Mouse (Mus musculus): ENCODE measurements around the gene Sparc.

The Sparc gene

GRCm38 (mm10) chr11:55422978-55423377 lies at the start of gene Sparc:
Sparc (minus strand) TSS chr11:55423183.
- DNase-seq, result no peak

- no peak for DNase-seq
Observed at GRCm38 (mm10) chr11:55471467-55471866, 48.5 kb upstream of the Sparc start.

- peak in 1 of 2 experiments; percentile 21 for DNase-seq
Observed at GRCm38 (mm10) chr11:55470761-55471160, 47.8 kb upstream of the Sparc start.

DNA sequence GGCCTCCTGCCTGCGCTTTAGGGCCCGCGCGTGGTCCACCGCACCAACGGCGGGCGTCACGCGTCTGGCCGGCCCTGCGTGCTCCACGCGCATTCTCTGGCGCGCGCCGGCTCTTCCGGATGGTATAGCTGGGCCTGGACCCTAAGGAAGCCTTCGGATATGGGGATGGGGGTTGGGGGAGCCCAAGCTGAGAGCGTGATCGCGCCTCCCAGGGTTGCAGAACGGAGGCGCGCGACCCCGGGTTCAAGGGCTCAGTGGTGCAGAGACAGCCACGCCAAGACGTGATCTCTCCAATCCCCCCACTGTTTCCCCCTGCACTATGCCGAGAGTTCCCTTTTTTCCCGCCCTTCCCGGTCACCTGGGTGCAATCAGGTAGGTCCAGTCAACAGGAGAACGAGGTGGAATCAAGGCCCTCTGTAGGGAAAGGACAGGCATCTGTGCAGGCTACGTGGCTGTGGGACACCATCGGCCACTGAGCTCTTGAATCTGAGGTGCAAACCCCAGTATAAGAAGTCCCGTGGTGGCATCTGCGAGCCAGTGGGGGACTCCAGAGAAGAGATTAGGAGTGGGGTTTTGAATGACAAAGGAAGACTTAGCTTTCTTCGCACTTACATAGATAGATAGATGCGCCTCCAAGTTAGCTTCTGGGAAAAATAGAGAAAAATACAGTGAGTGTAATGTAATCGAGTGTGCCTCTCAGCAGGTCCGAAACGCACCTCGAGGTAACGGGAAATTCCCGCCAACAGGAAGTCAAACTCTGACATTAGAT lies 47.1 kb upstream of the Sparc start:
- peak in 1 of 2 experiments; percentile 20 for DNase-seq

DNA sequence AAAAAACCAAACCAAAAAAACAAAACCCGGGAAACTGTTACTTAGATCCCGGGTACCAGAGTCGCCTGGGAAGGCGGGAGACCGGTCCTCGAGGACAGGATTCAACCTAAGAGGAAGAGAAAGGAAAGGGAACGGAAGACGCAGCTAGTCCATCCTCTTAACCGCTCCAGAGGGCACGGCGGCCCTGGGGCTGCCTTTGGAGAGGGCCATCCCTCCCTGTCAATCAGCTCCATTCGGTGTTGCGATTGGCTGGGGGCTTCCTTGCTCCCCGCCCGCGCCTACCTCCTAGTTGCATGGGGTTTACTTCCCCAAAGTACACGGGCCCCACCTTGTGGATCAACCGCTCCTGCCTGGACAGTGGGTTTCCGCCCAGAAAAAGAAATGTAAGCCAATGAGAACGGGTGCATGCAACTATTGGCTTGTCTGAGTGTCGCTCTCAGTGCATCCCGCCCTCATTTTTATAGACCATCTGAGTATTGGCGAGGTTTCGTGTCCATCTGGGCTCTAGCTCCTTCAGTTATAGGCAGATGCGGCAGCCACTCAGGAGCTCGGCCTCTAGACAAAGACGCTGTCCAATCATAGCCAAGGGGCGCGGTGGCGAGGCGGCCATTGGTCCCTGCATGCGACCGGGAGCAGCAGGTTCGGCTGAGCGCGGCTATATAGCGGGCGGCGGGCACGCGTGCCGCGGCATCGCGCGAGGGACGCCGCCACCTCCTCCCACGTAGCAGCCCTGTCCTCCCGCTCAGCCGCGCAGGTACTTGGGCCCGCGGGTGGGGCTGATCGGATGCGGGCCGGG lies 46.3 kb upstream of the Sparc start, which contains the start of gene G3bp1:
G3bp1 (plus strand) TSS at position 638 of the 796 bp plus-strand sequence.
- DNase-seq, result peak; percentile 100

- no peak for DNase-seq
Observed at GRCm38 (mm10) chr11:55468611-55469047, 45.6 kb upstream of the Sparc start.

GRCm38 (mm10) chr11:55468012-55468411 lies 45.0 kb upstream of the Sparc start:
- DNase-seq, result peak; percentile 90 to 91

DNA sequence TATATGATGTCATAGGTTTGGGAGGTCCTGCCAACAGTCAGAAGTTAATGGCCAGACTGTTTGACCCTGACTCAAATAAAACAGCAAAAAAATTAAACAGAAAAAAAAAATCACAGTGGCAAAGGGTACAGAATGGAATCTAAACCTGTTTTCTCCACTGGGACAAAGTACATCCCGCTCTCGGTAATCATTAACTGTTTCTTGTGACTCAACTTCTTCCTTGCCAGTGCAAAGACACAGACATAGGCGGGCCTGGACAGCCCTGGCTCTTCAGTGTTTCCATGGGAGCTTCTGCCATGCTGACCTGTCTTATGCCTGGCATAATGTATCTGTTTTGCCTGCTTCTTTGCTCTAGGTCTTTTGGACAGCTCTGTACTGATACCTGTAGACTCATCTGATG lies 42.2 kb upstream of the Sparc start:
- peak; percentile 66 to 88 for DNase-seq

DNA sequence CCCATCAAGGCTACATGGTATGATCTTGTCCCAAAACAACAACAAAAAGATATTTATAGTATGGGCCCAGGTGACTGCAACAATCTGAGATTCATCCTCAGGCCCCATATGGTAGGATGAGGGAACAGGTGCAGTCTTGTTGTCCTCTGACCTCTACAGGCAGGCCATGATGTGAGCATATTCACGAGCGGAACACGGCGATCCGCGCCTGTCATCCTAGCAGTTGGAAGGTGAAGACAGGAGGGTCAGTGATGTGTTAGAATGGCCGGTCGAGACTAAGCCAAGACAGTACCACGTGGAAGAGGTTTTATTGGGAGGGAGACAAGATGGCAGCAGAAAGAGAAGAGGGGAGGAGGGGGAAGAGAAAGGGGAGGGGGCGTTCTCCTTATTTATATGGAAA lies 41.7 kb upstream of the Sparc start:
- peak in 1 of 2 experiments; percentile 33 for DNase-seq

DNA sequence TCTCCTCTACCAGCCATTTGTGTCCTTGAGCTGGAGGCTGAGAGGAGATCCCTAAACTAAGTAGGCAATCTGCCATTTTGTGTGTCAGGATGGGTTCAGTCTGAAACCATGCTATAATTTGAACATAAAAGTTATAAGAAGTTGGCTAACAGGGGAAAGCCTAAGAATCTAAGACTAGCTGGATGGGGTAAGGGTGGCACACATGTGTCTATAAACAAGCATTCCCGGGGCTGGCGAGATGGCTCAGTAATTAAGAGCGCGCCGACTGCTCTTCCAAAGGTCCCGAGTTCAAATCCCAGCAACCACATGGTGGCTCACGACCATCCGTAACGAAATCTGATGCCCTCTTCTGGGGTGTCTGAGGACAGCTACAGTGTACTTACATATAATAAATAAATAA lies 39.2 kb upstream of the Sparc start:
- DNase-seq, result no peak

DNA sequence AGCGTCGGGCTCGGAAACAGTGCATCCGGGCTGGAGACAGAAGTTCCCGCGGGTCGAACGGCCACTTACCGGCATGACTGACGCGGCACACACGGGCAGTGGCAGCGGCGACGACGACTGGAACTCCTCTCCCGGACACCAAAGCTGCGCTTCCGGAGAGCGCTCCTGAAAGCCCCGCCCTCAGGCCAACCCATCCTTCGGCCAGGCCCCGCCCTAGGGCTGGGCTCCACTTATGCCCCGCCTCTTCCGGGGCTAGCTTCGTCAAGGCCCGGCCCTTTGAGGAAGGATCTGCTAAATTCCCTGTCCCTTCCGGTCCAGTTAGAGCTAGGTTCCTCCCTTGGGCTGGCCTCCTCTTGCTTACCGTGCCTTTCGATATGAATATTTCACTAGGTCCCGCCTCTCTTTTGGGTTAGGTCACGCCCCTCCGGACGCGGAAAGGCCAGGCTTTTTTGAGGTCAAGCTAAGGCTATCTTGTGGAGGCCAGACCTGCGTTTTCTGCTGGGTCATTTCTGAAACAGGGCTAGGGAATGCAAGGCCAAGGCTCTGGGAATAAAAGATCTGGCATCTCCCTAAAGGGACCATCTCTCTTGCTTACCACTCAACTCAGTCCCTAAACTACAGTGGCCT lies 38.1 kb upstream of the Sparc start, which contains the start of gene Atox1:
Atox1 (minus strand) TSS at position 221 of the 627 bp plus-strand sequence.
- peak; percentile 97 to 99 for DNase-seq

DNA sequence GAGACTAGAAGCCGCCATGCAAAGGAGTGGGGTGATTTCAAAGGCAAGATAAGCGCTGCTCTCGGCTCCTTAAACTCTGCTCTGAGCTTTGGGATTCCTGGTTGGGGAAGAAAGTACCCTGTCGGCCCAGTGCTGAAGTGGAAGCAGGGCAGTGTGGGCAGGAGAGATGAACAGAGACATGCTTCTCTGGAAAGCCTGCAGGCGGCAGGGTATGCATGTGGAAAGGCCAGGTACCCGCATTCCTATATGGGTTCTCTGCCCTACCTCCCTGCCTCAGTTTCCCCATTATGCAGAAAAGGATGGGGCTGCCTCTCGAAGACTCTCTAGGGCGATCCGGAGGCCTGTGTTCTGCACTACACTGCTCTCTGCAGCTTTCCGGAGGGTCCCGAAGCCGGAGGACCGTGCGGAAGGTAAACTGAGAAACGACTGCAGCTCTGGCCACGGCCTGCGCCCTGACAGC lies 37.6 kb upstream of the Sparc start:
- DNase-seq, result no peak

DNA sequence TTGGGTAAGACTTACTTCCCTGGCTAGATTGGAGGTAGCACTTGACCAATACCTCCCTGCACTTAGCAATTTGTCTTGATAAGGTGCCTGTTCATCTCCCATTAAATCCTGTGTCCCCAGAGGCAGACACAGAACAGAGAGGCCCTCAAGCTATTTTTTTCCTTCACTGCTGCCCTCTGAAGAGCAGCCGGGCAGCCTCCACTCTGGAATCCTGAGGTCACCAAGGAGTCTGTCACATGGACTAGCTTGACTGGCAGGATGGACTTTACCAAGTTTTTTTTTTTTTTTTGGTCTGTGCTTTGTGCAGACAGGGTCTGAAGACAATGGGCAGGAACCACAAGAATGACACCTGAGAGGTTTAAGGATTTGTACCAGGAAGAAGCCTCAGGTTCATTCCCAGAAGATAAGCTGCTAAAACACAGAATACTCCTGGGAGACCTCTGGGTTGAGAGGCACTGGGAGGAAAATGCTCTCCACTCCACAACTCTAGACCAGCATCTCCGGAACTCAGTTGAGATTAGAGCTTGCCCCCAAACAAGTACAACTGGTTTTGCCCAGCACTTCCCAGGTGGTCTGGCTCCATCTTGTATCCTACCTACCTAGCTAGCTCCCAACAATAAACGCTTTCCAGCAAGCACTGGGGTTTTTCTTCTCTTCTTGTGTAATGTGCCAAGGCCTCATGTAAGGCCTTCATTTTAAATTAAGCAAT lies 37.0 kb upstream of the Sparc start:
- no peak for DNase-seq

DNA sequence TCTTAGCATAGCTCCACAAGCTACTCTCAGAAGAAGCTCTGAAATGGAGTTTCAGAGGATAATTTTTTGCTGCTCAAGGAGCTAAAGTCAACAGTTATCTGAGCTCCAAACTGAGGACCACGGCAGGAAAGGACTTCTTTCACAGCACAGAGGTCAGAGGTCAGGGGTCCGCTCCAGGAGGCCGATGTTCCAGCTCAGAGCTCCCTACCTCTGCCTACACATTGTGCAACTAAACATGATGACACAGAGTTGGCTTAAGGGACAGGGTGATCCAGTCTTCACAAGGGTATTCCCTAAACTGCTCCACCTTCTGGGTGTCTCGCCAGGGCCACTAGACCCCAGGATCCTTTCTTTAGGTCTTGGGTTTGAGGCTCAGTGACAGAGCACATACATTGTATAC lies 35.5 kb upstream of the Sparc start:
- DNase-seq, result no peak

- DNase-seq, result no peak
Observed at GRCm38 (mm10) chr11:55455166-55455565, 32.2 kb upstream of the Sparc start.

DNA sequence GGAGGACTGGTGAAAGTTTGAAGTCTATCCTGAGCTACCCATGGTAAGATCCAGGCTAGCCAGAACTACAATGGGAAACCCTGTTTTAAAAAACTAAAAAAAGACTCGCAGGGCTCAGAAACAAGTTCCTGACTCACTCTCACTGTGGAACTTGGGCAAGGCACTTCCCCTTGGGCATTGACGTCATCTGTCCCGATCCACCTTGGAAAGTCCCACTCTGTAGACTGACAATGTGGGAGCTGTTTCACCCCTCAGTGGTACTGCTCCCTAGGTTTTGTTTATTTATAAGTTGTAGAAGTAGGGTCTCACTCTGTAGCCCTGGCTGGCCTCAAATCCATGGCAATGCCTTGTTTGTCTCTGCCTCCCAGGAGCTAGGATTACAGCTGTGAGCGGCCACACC lies 30.7 kb upstream of the Sparc start:
- DNase-seq, result peak in 1 of 2 experiments; percentile 34

GRCm38 (mm10) chr11:55450311-55450710 lies 27.3 kb upstream of the Sparc start:
- DNase-seq, result no peak

GRCm38 (mm10) chr11:55449531-55449930 lies 26.5 kb upstream of the Sparc start:
- DNase-seq, result peak in 1 of 2 experiments; percentile 43

- peak; percentile 80 to 84 for DNase-seq
Observed at GRCm38 (mm10) chr11:55446579-55446978, 23.6 kb upstream of the Sparc start.

GRCm38 (mm10) chr11:55444772-55445171 lies 21.8 kb upstream of the Sparc start:
- peak in 1 of 2 experiments; percentile 58 for DNase-seq

DNA sequence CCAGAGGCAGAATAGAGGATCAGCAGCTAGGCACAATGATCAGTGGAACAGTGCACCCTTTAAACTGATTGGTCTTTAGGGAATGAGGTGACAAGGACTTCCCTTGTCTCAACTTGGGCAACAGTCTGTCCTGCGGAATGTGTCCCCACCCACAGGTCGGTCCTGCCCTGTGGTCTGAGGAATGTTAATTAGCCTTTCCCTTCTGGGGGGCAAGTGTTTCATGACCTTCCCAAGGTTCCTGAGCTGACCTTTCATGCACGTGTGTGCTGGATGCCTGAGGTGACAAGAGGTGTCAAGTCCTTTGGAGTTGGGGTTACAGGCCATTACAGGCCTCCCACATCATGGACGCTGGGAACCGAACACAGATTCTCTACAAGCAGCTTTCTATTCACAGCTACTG lies 16.7 kb upstream of the Sparc start:
- no peak for DNase-seq

DNA sequence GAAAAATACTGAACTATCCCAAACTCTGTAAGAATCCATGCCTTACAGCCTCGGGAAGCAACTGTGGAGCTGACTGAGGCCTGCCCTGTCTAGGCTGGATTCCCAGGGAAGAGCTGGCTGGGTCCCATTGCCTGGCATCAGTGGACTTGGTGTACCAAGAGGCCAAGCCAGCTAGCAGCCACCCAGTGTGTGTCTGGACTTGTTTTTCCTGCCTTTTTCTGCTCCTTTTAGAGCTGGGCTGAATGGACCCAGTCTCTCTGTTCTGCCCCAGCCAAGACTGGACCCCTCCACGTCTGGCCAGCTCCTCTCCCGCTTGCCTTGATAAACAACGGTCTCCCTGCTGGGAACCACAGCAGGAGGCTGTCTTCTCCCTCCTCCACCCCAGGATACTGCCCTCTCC lies 15.0 kb upstream of the Sparc start:
- no peak for DNase-seq

DNA sequence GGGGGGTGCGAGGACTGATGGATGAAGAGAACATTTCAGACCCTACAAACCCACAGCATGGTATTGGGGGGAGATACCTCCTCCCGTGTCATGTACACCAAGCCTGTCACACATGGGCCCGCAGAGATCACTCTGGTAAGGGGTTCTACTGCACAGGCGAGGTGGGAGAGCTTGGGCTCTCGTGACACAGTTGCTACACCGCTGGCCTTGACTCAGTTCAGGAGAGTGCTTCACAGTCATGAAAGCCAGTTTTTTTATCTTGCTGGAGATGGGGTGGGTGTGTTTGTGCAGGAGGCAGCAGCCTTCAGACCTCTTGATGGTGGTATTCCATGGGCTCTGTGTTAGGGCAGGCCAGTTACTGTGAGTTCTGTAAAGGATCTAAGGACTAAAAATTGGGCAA lies 13.1 kb upstream of the Sparc start:
- DNase-seq, result no peak
